Mouse (Mus musculus) thymus, adult 2 months (tissue): ENCODE data around the gene Cfap44. TPM values are rescaled to one million over a fixed set of nuclear protein-coding genes. Genes with fewer than 3 reads are reported as not detected.

Source experiments
- DNase-seq: peaks from one replicate; pipeline ENCODE4 v3.0.0; 2021
- H3K27ac ChIP-seq: fragments of 200-500 bp; 2 replicates; pipeline ENCODE4 v1.5.1; 2012; ENCODE audit warnings: low read length, control low read depth; ENCODE audit not compliant: control insufficient read depth, insufficient read depth
- H3K27me3 ChIP-seq: fragments of 200-500 bp; 2 replicates; pipeline ENCODE4 v1.6.1; 2012; ENCODE audit warnings: mild to moderate bottlenecking, low read length, moderate library complexity, mixed read lengths; ENCODE audit not compliant: control insufficient read depth, insufficient read depth
- H3K36me3 ChIP-seq: fragments of 200-500 bp; 2 replicates; pipeline ENCODE4 v1.6.1; 2012; ENCODE audit warnings: mild to moderate bottlenecking, low read length, moderate library complexity; ENCODE audit not compliant: control insufficient read depth, insufficient read depth
- H3K4me1 ChIP-seq: fragments of 200-500 bp; replicated peaks from 2 replicates; pipeline ENCODE4 v1.6.1; 2012; ENCODE audit warnings: low read length; ENCODE audit not compliant: control insufficient read depth, insufficient read depth
- H3K4me3 ChIP-seq: fragments of 200-500 bp; 2 replicates; pipeline ENCODE4 v1.5.1; 2012; ENCODE audit warnings: mild to moderate bottlenecking, low read length, control low read depth, moderate library complexity; ENCODE audit not compliant: control insufficient read depth, insufficient read depth
- CTCF ChIP-seq: fragments of 200-500 bp; IDR thresholded peaks from 2 replicates; pipeline ENCODE4 v1.5.1; 2012; ENCODE audit warnings: mild to moderate bottlenecking, control low read depth, low read length, moderate library complexity, borderline replicate concordance; ENCODE audit not compliant: control insufficient read depth, poor library complexity, insufficient read depth; ENCODE audit errors: extremely low read depth
- POLR2A ChIP-seq: fragments of 200-500 bp; IDR thresholded peaks from 2 replicates; pipeline ENCODE4 v1.6.1; 2012; ENCODE audit warnings: mild to moderate bottlenecking, low read length, control low read depth, moderate library complexity; ENCODE audit not compliant: control insufficient read depth, poor library complexity, insufficient read depth; ENCODE audit errors: extremely low read depth
- WGBS: fragments of 180-500 bp; shearing (Covaris S2); methylation state at CpG from one replicate; pipeline ENCODE4 v1.1.7; 2018; 5-methylcytosine and 5-hydroxymethylcytosine counted together
- polyA plus RNA-seq: library from polyadenylated mRNA; depleted of rRNA; stranded (reverse); fragments of >200 nt; gene quantifications from 2 replicates; pipeline ENCODE4 v1.2.3, GENCODE M21; 2012

Gene Cfap44
- polyA plus RNA-seq, 1 experiment: 0.12 TPM

DNA sequence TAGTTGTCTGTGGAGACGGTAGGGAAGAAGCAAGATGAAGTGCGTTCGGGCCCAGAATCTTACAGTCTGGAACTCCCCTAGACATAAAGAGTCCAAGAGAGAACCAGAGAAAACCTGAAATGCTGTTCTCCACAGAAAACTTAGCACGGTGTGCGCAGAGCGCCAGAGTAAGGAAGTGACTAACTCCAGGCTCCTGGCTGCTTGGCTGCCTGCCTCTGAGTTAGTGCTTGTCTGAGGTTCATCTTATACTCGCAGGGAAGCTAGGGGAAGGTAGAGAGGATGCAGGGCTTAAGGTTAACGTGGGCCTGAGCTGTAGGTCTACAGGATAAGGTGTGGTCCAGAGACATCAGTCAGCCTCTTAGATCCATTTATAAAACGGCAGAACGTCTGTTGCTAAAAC lies 107.2 kb downstream of the Cfap44 start:
- 90% methylated on average over 10 of the region's 10 CpGs for WGBS
- H3K27me3 ChIP-seq: no peaks in the 10 kb centered on the region
- no peaks in the 10 kb centered on the region for H3K36me3 ChIP-seq
- no peak for DNase-seq
- no peak overlapping the region for H3K27ac ChIP-seq
- no peaks in the 10 kb centered on the region for H3K4me1 ChIP-seq
- no peak for TF ChIP-seq CTCF
- no peak for TF ChIP-seq POLR2A
- H3K4me3 ChIP-seq: no peak overlapping the region

DNA sequence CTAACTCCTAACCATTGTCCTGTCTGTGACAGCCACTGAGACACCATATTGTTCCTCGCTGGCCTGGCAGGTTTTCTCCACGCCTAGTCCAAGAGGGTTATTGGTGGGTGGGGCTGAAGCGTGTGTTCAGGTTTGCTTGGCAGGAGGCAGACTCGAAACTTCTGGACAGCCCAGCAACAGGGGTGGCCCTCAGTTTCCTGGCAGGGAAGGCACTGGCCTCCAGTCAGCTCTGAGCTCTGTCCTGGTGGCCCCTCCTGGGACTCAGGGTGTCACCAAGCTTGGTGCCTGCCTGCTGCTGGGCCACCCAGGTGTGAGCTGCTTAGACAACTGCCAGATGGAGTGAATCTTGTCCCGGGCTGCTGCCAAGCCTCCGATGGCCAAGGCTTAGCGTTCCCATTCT lies 107.7 kb downstream of the Cfap44 start:
- Histone ChIP-seq H3K4me3 (no peak overlapping the region), H3K36me3 (no peaks in the 10 kb centered on the region), H3K27ac (no peak overlapping the region), H3K27me3 (no peaks in the 10 kb centered on the region), H3K4me1 (no peaks in the 10 kb centered on the region)
- no peak for DNase-seq
- WGBS: 92% methylated on average over 7 of the region's 7 CpGs
- TF ChIP-seq CTCF (no peak), POLR2A (no peak)

DNA sequence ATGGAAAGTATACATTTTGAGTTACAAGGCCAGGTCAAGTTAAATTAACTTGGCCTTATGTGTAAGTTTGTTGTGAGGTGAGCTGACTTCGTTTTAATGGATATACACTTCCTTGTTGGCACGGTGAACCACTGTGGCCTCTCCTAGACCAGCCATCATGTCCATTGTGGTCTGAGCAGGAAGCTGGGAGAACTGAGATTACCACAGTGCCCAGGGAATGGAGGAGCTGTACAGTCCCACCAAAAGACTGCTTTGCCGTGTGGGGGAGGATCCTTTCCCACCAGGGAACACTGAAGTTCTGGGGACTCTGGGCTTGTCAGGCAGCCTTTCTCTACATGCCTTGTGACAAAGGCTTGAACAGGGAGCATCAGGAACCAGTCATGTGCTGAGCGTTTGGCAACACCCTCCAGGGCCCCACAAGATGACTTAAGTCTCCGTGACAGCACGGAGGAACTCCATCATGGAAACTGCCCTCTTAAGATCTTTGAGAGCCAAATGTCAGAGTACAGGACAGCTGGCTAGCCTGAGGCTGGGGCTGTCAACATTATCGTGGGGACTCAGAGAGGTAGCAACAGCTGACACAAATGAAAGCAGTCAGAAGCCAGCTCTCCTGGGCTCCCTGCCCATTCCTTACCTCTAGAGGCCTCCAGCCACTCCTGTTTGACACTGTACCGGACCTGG lies 108.4 kb downstream of the Cfap44 start:
- no peak for DNase-seq
- Histone ChIP-seq H3K4me3 (no peak overlapping the region), H3K27ac (no peak overlapping the region), H3K4me1 (no peaks in the 10 kb centered on the region), H3K27me3 (no peaks in the 10 kb centered on the region), H3K36me3 (no peaks in the 10 kb centered on the region)
- TF ChIP-seq CTCF: no peak
- TF ChIP-seq POLR2A: no peak
- WGBS: 33% methylated on average over 8 of the region's 8 CpGs

DNA sequence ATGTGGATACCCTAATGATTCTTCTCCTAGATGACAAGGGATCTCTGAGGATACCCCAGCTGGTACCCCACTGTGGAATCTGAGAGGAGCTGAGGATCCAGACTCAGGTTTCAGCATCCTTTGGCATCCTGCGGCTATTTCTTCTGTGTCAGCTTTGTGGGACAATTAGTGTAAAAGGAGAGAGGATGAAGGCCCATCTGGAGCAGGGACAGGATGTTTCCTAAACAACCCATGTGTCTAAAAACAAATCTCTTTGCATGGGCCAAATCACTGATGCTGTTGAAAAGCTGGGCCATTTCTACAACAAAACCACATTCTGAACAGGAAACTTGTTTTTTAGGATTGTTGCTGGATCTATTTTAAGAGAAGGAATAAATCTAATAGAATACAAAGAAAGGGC lies 110.6 kb downstream of the Cfap44 start:
- no peaks in the 10 kb centered on the region for H3K4me1 ChIP-seq
- DNase-seq: no peak
- H3K27ac ChIP-seq: no peak overlapping the region
- no peaks in the 10 kb centered on the region for H3K27me3 ChIP-seq
- no peaks in the 10 kb centered on the region for H3K36me3 ChIP-seq
- 97% methylated on average over 1 of the region's 1 CpGs for WGBS
- TF ChIP-seq CTCF: no peak
- TF ChIP-seq POLR2A: no peak
- no peak overlapping the region for H3K4me3 ChIP-seq

DNA sequence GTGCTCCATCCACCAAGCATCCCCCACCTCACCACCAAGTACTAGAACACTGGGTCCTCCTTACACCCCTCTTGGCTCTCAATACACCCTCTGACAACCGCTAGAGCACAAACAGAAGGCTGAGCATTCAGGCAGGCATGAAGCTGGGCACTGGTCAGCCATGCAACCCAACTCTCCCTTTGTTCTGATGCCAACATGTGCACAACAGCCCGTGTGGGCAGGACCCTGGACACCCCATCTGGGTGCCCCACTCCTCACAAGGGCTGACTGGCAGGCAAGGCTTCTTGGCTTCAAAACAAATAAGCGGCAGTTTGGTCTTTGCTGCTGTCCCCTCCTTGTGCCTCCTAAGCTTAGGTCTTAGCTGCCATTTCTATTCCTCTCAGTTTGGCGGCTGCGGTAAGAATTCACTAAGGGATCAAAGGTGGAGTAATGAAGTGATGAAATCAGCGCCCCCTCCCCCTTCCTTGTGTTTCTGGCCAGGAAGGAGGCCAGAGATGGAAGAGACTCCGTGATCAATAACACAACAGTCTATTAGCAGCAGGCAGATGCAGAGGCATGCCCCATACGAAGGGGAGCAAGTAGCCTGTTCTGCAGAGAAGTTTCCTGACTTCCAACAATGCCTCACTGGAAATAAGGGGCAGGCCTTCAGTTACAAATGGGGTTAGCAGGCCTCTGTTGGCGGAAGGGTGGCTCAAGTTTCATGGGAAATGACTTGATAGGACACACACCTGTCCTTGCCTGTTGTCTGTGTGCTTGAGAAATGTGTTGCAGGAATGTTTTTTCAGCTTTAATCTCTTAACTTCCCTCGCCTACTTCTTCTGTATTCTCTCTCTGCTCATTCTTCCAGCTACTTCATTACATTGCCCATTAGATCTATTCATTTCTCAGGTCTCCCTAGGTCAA lies 112.7 kb downstream of the Cfap44 start:
- no peak for DNase-seq
- Histone ChIP-seq H3K27ac (no peak overlapping the region), H3K36me3 (no peaks in the 10 kb centered on the region), H3K4me1 (no peaks in the 10 kb centered on the region), H3K4me3 (no peak overlapping the region), H3K27me3 (no peaks in the 10 kb centered on the region)
- 85% methylated on average over 10 of the region's 10 CpGs for WGBS
- no peak for TF ChIP-seq CTCF
- TF ChIP-seq POLR2A: no peak

DNA sequence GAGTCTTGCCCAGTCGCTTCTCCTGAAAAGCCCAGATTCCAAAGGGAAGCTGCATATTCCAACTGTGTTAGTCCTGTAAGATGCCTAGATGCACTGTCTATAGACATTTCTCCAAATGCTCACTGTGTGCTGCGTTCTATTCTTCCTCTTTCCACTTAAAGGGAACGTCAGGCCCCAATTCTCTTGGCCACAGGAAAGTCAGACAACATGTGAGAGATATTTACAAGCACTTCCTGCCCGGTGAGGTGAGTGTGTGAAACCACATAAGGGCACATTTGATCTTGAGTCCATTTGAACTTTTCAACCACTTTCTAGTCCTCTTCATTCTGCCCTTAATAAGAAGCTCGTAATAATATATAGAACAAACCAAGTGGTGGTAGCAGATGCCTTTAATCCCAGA lies 113.4 kb downstream of the Cfap44 start:
- Histone ChIP-seq H3K27me3 (no peaks in the 10 kb centered on the region), H3K4me3 (no peak overlapping the region), H3K4me1 (no peaks in the 10 kb centered on the region), H3K27ac (no peak overlapping the region), H3K36me3 (no peaks in the 10 kb centered on the region)
- DNase-seq: no peak
- 14% methylated on average over 5 of the region's 5 CpGs for WGBS
- no peak for TF ChIP-seq POLR2A
- no peak for TF ChIP-seq CTCF

DNA sequence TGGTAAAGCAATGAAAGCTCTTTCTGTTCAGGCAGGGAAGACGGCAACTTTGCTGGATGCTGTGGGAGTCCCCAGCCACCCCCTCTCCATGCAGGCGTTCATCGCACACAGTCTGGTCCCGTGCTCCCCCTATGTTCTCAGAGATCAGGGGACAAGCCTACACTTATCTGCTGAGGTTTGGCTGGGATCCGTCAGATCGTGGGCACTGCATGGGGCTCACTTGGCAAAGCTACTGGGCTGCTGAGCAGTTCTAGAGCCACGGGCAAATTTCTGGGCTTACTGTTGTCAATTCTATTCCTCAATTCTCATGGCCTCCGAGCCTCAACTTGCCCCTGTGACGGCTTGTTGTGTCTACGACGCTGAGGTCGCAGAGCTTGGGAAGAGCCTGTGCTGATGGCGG lies 114.2 kb downstream of the Cfap44 start:
- H3K27ac ChIP-seq: no peak overlapping the region
- no peaks in the 10 kb centered on the region for H3K27me3 ChIP-seq
- no peak for DNase-seq
- H3K4me1 ChIP-seq: no peaks in the 10 kb centered on the region
- H3K4me3 ChIP-seq: no peak overlapping the region
- TF ChIP-seq CTCF: no peak
- WGBS: 92% methylated on average over 13 of the region's 13 CpGs
- H3K36me3 ChIP-seq: no peaks in the 10 kb centered on the region
